Mouse (Mus musculus) olfactory bulb, adult 2 months (tissue): ENCODE data around the gene Bcar3. TPM values are rescaled to one million over a fixed set of nuclear protein-coding genes. Genes with fewer than 3 reads are reported as not detected.
A peak's percentile ranks its signal among the peaks of the same experiment; 100 is the strongest.

Experiments
- H3K27ac ChIP-seq: fragments of 200-500 bp; 2 replicates; pipeline ENCODE4 v1.5.1; 2012; ENCODE audit warnings: low read depth, low read length; ENCODE audit not compliant: insufficient read depth
- H3K4me1 ChIP-seq: fragments of 200-500 bp; 2 replicates; pipeline ENCODE4 v1.6.1; 2012; ENCODE audit warnings: low read length; ENCODE audit not compliant: control insufficient read depth, insufficient read depth
- H3K4me3 ChIP-seq: fragments of 200-500 bp; 2 replicates; pipeline ENCODE4 v1.5.1; 2012; ENCODE audit warnings: mild to moderate bottlenecking, low read depth, low read length, moderate library complexity; ENCODE audit not compliant: insufficient read depth
- CTCF ChIP-seq: fragments of 200-500 bp; IDR thresholded peaks from 2 replicates; pipeline ENCODE4 v1.5.1; 2012; ENCODE audit warnings: low read depth, mild to moderate bottlenecking, low read length, moderate library complexity; ENCODE audit not compliant: insufficient read depth
- POLR2A ChIP-seq: fragments of 200-500 bp; IDR thresholded peaks from 2 replicates; pipeline ENCODE4 v1.6.1; 2012; ENCODE audit warnings: mild to moderate bottlenecking, low read depth, low read length, moderate library complexity; ENCODE audit not compliant: insufficient read depth
- WGBS: fragments of 180-500 bp; shearing (Covaris S2); methylation state at CpG from one replicate; pipeline ENCODE4 v1.1.7; 2018; 5-methylcytosine and 5-hydroxymethylcytosine counted together
- polyA plus RNA-seq: library from polyadenylated mRNA; stranded (reverse); fragments of >200 nt; gene quantifications from 2 replicates; pipeline ENCODE4 v1.2.4, GENCODE M21; 2012; ENCODE audit warnings: low replicate concordance; ENCODE audit not compliant: missing spikeins, insufficient read depth, insufficient read length

The Bcar3 gene
- polyA plus RNA-seq, 1 experiment: not detected

DNA sequence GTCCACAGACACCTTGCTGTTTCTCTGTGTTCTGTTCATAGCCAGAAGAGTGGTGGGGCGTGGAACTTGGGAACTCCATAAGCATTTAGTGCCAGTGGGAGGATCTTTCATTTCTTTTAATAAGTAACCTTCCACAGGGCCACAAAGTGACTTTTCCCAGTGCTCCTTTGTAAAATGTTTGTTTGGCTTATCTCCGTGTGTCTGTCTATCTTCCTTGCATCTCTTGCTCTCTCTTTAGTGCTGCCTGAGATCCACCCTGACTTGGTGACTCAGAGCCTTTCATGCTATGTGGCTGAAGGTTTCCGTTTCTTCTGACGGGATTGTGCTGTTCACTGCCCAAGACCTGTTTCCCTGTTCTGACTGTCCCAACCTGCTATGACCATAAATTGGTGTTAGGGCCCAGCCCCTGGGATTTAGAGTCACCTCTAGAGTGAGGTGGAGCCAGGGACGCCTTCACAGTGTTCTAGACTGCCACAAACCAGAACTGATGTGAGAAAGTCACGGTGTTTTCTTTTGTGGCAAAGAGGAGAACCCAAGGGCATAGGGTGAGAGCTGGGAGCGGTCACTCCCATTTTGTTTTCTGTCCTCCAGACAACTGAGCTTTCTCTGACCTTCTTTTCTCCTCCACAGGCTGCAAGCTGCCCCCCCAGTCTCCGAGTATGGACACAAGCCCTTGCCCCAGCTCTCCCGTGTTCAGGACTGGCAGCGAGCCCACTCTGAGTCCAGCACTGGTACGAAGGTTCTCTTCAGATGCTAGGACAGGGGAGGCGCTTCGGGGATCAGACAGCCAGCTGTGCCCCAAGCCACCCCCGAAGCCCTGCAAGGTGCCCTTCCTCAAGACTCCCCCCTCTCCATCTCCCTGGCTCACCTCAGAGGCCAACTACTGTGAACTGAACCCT lies 218.0 kb downstream of the Bcar3 start:
- peaks cover 17% of the 10 kb centered on the region for H3K4me1 ChIP-seq

DNA sequence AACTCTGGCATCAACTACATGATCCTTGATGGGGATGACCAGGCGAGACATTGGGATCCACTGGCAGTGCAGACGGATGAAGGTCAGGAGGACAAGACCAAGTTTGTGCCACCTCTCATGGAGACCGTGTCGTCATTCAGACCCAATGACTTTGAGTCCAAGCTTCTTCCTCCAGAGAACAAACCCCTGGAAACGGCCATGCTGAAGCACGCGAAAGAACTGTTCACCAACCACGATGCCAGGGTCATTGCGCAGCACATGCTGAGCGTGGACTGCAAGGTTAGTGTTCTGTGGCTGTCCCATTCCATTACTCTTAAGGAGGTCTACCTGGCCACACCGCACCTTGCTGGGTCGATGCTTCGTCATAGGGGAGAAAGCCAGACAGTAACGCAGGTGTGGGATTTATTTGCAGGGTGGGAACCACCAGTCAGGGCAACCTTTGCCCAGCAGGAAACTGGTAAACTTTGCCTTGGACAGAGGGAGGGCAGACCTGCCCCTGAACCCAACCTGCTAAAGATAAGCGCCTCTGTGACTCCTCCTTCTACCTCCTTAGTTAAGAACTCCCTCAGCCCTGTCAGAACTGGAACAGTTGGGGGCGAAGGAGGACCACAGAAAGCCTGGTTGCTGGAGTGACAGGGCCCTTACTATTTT lies 218.9 kb downstream of the Bcar3 start:
- TF ChIP-seq POLR2A (no peak), CTCF (no peak)
- Histone ChIP-seq H3K4me3 (no peak overlapping the region), H3K27ac (no peak overlapping the region), H3K4me1 (peaks cover 19% of the 10 kb centered on the region)
- 96% methylated on average over 16 of the region's 16 CpGs for WGBS

More for the DNA sequence above, 218.0 kb downstream of the Bcar3 start:
- Histone ChIP-seq H3K27ac (no peak overlapping the region), H3K4me3 (no peak overlapping the region)
- WGBS: 75% methylated on average over 14 of the region's 14 CpGs
- no peak for TF ChIP-seq CTCF
- no peak for TF ChIP-seq POLR2A

GRCm38 (mm10) chr3:122515568-122516326 lies 221.8 kb downstream of the Bcar3 start:
- TF ChIP-seq CTCF (no peak; the same call in 1 of the 2 replicates), POLR2A (0 out of 2 replicates have a peak, but pooled peaks have one; percentile 18)
- peaks cover 20% of the 10 kb centered on the region for H3K4me1 ChIP-seq
- no peak overlapping the region for H3K27ac ChIP-seq
- WGBS: 72% methylated on average over 6 of the region's 6 CpGs
- no peak overlapping the region for H3K4me3 ChIP-seq

- H3K27ac ChIP-seq: no peak overlapping the region
- TF ChIP-seq CTCF: no peak
- TF ChIP-seq POLR2A: no peak
Measured at GRCm38 (mm10) chr3:122516327-122516695, 222.4 kb downstream of the Bcar3 start.

DNA sequence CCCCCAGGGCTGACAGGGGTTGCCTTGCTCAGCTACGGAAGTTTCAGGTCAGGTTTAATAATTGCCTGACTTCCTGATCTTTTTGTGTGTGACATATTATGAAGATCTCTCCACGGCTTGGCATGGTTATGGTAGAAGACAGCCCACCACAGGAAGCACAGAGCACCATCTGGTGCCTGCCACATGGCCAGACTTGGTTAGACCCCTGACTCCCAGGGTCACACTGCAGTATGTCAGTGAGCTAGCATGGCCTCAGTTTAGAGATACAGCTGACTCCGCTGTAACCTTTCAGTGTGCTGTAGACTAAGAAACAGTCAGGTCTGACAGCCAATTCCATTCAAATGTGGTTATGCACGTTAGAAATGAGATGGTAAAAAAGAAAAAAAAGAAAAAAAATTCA lies 223.8 kb downstream of the Bcar3 start:
- Histone ChIP-seq H3K4me3 (no peak overlapping the region), H3K27ac (no peak overlapping the region), H3K4me1 (peaks cover 18% of the 10 kb centered on the region)
- TF ChIP-seq CTCF (no peak), POLR2A (no peak)
- 61% methylated on average over 4 of the region's 4 CpGs for WGBS

More at GRCm38 (mm10) chr3:122516327-122516695, 222.4 kb downstream of the Bcar3 start:
- Histone ChIP-seq H3K4me1 (peaks cover 22% of the 10 kb centered on the region), H3K4me3 (no peak overlapping the region)
- WGBS: 95% methylated on average over 3 of the region's 3 CpGs

DNA sequence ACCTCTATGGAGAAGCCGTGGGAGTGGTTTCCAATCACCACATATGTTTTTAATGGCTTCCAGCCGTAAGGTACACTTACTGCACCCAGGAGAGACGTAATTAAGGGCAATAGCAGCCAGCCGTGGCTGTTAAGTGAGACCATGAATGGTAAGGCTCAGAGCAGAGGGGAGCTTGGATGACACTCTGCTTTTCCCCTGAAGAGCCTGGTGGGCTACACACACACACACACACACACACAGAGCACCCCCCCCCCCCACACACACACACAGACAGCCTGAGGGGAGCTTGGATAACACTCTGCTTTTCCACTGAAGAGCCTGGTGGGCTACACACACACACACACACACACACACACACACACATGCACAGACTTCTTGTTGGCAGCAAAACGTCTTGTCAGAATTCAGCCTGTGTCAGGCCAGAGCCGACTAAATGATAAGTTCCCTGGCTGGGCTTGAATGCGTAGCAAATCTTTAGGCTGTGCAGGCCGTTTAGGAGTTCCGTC lies 224.3 kb downstream of the Bcar3 start:
- 51% methylated on average over 9 of the region's 9 CpGs for WGBS
- H3K27ac ChIP-seq: no peak overlapping the region
- TF ChIP-seq CTCF (no peak), POLR2A (no peak)

GRCm38 (mm10) chr3:122519082-122519481 lies 225.1 kb downstream of the Bcar3 start:
- no peak overlapping the region for H3K27ac ChIP-seq
- WGBS: 56% methylated on average over 13 of the region's 13 CpGs
- TF ChIP-seq CTCF (no peak), POLR2A (no peak)
- no peak overlapping the region for H3K4me3 ChIP-seq
- H3K4me1 ChIP-seq: peaks cover 18% of the 10 kb centered on the region

More for the DNA sequence above, 224.3 kb downstream of the Bcar3 start:
- Histone ChIP-seq H3K4me3 (no peak overlapping the region), H3K4me1 (peaks cover 18% of the 10 kb centered on the region)

DNA sequence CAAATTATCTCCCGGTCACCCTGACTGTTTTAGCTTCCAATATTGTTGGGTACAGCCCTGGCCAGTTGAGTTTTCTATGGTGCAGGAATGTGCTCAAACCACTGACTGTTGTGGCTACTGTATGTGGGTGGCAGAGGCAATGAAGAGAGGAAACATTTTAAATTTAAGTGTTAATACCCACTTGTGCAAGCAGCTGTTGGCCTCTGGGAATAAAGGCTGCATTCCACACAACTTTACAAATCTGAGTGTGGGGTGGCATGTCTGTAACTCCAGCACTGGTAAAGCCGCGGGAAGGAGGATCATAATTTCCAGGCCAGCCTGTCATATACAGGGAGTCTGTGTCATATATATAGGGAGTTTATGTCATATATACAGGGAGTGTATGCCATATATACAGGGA lies 226.4 kb downstream of the Bcar3 start:
- WGBS: 76% methylated on average over 3 of the region's 3 CpGs
- Histone ChIP-seq H3K27ac (no peak overlapping the region), H3K4me3 (no peak overlapping the region), H3K4me1 (peaks cover 18% of the 10 kb centered on the region)
- no peak for TF ChIP-seq CTCF

DNA sequence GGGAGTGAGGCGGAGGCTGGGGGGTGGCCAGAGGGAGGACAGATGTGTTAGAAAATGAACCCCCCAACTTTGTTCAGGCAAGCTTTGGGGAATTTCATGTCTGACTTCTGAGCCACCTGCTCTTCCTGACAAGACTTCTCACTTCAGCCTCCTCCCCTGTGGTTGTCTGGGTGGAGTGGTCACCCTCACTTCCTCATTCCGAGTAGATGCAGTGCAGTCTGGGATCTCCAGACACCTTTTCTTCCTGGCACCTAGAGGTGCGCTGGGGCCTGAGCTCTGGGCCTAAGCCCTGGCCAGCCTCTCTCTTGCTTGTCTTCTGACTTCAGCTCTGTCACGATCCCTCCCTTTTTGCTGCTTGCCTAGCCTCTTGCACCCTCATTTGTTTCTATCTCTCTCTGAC lies 226.9 kb downstream of the Bcar3 start:
- Histone ChIP-seq H3K4me3 (no peak overlapping the region), H3K4me1 (peaks cover 18% of the 10 kb centered on the region), H3K27ac (no peak overlapping the region)
- WGBS: 91% methylated on average over 4 of the region's 4 CpGs
- TF ChIP-seq POLR2A (no peak), CTCF (no peak)
